Mouse (Mus musculus): ENCODE measurements around the gene Grin3b.

DNA sequence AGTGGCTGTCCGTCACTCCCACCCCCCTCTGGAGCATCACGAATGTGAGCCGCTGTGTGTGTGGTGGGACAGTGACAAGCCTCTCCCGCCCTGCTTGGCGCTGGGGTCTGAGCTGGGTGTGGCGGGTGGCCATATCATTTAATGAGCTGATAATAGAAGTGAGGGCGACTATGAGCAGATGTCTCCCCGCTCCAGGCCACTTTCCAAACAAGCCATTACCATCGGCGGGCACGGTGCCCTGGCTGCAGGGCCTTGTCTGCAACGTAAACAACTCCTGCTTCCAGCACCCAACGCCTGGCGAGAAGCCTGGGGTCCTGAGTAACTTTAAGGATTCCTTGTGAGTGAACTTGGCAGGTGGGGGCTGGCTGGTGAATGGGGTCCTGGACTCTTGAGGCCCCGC, 27.3 kb downstream of the Grin3b start:
- TF ChIP-seq EP300 (IDR thresholded peaks at IDR 0.05; ENCODE audit: low read depth) (no peak), CTCF (IDR thresholded peaks at IDR 0.05; ENCODE audit: low read depth) (no peak; the same call in 1 of the 2 replicates)

Measured in liver, embryonic 14.5 days (tissue).